Mouse (Mus musculus): Measurements from ENCODE around the gene Aqp8. TPM values are rescaled to one million over a fixed set of nuclear protein-coding genes. Genes with fewer than 3 reads are reported as not detected.

Aqp8 gene
- total RNA-seq (2021), result not detected
- long read RNA-seq, experiment 1, result 0 reads
- long read RNA-seq, experiment 2, result 0 reads

- DNase-seq (ENCODE audit: low spot score in 2 of 2), result no peak
These were observed at the start of gene Aqp8 for GRCm38 (mm10) chr7:123462070-123462501. Gene Aqp8, plus strand, starts transcription at chr7:123462291.

- DNase-seq (ENCODE audit: low spot score in 2 of 2), result no peak
These were observed 45.3 kb upstream of the Aqp8 start for GRCm38 (mm10) chr7:123416803-123417202.

DNA sequence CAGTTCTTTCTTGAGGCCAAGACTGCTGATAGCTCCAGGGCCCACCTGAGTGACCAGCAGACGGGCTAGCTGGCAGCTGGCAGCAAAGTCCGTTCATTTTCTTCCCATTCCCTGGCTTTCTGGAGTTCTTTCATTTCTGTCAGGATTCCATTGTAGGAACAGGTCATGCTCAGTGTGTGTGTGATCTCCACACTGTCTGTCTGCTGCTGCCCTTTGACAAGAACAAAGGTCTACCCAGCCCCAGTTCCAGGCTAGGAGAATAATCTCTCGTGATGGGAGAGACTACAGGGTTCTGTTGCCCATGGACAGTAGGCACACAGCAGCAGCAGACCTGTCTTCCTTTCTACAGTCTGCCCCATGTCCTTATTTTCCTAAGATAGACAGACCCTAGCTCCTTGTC, 44.4 kb upstream of the Aqp8 start:
- no peak for DNase-seq (ENCODE audit: low spot score in 2 of 2)

DNA sequence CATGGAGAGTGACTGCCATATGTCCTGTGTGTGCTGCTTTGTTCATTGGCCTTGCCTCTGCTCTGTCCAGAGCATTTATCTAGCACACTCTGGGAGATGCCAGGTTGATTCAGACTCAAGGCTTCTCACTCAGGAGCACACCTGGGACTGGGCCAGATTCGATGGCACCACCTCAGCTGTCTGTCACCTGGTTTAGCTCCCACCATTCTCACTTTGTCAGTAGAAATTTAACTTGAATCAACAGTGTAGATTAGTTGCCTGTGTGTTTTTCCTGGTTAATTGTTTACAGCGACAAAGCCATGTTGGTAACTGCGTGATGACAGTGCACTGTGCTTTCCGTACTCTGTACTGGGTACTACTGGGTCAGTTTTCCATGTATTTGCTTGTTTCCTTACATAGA, 42.1 kb upstream of the Aqp8 start:
- no peak for DNase-seq (ENCODE audit: low spot score in 2 of 2)

DNA sequence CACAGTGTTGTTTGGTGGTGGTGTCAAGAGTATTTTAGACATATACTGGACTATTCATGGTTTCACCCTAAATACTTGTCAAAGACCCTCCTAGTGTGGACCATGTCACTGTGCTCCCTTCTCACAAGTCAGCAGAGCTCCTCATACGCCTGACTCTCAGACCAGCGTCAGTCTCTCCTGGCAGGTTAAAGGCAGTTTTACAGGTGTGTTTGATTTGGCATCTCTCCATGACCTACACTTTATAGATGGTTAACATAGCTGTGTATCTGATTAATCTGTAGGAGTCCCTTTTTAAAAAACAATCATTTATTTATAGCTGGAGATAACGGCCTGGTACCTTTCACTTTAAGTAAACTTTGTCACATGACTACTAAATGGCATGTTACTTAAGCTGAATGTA, 40.1 kb upstream of the Aqp8 start:
- DNase-seq (ENCODE audit: low spot score in 2 of 2), result no peak

- DNase-seq (ENCODE audit: low spot score in 2 of 2), result no peak
These were observed 37.8 kb upstream of the Aqp8 start for GRCm38 (mm10) chr7:123424281-123424680.

GRCm38 (mm10) chr7:123425134-123425757, 36.8 kb upstream of the Aqp8 start:
- DNase-seq (ENCODE audit: low spot score in 2 of 2), result no peak

GRCm38 (mm10) chr7:123429624-123430410, 32.3 kb upstream of the Aqp8 start:
- no peak for DNase-seq (ENCODE audit: low spot score in 2 of 2)

DNA sequence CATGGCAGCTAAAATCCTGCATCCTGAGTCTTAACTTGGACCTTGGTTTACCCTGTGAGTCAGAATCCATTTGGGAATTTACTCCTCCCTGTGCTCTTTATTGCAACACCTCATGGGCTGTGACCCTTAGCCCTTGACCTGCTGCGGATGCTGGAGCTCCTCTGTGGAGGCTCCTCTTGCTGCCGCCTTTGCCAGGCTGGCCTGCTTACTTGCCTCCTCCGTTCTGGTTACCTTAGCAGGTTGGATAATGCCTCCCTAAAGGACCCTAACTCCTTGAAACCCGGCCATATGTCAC, 31.7 kb upstream of the Aqp8 start:
- peak; percentile 29 to 42 for DNase-seq (ENCODE audit: low spot score in 2 of 2)

- DNase-seq (ENCODE audit: low spot score in 2 of 2), result no peak
These were observed 30.9 kb upstream of the Aqp8 start for GRCm38 (mm10) chr7:123431206-123431605.

- no peak for DNase-seq (ENCODE audit: low spot score in 2 of 2)
These were observed 20.0 kb upstream of the Aqp8 start for GRCm38 (mm10) chr7:123442079-123442478.

- DNase-seq (ENCODE audit: low spot score in 2 of 2), result no peak
These were observed 13.3 kb upstream of the Aqp8 start for GRCm38 (mm10) chr7:123448794-123449193.

- DNase-seq (ENCODE audit: low spot score in 2 of 2), result no peak
These were observed 12.4 kb upstream of the Aqp8 start for GRCm38 (mm10) chr7:123449676-123450075.

DNA sequence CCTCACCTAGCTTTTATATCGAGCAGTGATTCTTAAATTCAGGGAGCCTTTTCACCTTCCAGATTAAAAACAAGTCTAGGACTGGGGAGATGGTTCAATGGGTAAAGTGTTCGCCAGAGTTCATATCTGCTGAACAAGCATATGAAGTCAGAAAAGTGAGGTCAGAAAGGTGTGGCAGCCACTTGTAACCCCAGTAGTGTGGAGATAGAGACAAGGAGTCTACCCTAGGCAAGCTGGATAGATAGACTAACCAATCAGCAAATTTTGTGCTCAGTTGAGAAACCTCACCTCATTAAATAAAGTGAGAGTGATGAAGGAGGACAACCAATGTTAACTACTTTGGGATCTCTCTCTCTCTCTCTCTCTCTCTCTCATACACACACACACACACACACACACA, 11.6 kb upstream of the Aqp8 start:
- DNase-seq (ENCODE audit: low spot score in 2 of 2), result no peak

DNA sequence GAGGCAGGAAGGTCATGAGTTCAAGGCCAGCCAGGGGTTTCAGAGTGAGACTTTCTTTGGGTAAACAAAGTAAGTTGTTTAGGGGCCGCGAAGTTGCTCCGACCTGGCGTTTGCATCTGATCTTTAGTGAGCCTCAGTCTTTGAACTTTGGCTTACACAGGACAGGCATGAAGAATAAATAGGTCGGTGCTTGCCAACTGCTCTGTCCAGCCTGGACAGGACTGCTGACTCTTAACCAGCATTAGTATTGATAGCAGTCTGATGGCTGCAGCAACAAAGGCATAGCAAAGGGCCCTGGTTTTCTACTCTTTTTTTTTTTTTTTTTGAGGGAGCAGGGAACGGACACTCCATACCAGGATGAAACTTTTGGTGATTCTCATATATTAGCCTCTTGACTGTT, 9.5 kb upstream of the Aqp8 start:
- DNase-seq (ENCODE audit: low spot score in 2 of 2), result no peak

- no peak for DNase-seq (ENCODE audit: low spot score in 2 of 2)
These were observed 9.0 kb upstream of the Aqp8 start for GRCm38 (mm10) chr7:123453066-123453465.

- DNase-seq (ENCODE audit: low spot score in 2 of 2), result no peak
These were observed 7.0 kb upstream of the Aqp8 start for GRCm38 (mm10) chr7:123455088-123455487.

DNA sequence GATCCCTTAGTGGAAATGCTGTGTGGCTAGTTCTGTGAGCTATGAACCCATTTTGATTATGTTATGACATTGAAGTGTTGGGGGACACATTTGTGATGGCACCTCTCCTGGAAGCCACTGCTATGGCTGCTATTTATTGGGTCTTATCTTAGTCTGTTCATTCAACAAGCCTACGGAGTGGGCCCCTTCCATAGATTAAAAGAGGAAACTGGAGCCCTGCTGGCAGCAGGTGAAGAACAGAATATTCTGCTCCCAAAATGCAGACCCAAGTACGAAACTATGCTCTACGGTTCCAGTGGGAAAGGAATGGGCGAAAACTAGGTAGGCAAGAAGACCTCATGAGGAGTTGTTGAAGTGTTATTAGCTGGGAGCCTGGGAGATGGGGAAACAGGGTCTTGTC, 3.8 kb upstream of the Aqp8 start:
- DNase-seq (ENCODE audit: low spot score in 2 of 2), result no peak

DNA sequence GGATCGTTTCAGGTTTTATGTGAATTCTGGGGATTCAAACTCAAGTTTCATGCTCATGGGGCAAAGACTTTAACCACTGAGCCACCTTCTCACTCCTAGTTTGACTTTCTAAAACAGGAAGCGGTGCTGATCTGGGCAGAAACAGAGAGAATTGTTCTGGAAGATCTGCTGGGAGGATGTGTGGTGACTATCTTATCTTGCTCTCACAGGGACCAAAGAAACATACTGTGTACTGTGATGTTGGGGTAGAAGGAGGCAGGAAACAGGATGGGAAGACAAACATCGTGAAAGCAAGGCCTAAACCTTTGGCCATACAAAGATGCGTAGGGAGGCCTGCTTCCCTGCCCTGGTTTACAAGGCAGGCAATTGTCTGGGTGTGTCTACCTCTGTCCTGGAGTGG, 2.8 kb upstream of the Aqp8 start:
- no peak for DNase-seq (ENCODE audit: low spot score in 2 of 2)

GRCm38 (mm10) chr7:123461316-123461715, 775 bp upstream of the Aqp8 start:
- no peak for DNase-seq (ENCODE audit: low spot score in 2 of 2)

GRCm38 (mm10) chr7:123463569-123463968, 1.5 kb downstream of the Aqp8 start:
- no peak for DNase-seq (ENCODE audit: low spot score in 2 of 2)

DNA sequence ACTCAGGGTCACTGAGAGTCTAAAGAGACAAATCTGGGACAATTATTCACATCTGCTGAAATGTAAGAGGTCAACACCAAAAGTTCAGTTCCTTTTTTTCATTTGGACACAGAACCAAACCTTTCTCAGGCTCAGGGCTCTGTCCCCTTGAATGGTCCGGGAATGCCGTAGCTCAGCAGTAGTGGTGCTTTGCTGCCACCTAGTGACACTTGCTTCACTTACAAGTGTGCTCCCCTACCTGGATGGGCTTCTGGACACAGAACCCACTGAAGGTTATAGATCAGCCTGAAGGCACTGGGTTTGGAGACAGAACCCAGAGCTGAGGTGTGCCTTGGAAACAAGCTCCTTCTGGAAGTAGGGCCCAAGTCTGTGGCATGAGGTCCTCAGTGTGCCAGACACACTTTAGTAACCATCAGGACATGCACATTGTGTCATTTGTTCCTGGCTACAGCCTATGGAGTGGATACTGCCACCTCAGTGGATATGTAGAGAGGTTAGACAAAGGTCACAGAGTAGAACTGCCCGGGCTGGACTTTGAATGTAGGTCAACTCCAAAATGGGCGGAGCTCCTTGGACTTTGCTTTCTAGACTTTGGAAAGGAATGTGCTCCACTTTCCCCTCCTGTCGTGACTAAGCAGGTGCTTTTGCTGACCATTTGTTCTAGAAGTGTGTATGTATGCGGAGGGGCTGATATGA, 3.7 kb downstream of the Aqp8 start:
- peak; percentile 69 to 70 for DNase-seq (ENCODE audit: low spot score in 2 of 2)
